Mouse (Mus musculus): ENCODE measurements around the gene Capn9.

GRCm38 (mm10) chr8:124589393-124589792, 13.5 kb downstream of the Capn9 start:
- TF ChIP-seq CTCF (IDR thresholded peaks at IDR 0.05; ENCODE audit: low read depth, low read length) = no peak
- TF ChIP-seq POLR2A (IDR thresholded peaks at IDR 0.05; ENCODE audit: borderline replicate concordance, low read depth, low read length) = no peak
